Mouse (Mus musculus) embryonic facial prominence, embryonic 14.5 days (tissue): ENCODE results near the gene Gm13290. TPM values are rescaled to one million over a fixed set of nuclear protein-coding genes. Genes with fewer than 3 reads are reported as not detected.
"Not testable (repeated sequence)": the region's sequence is repeated elsewhere in the genome, so short reads cannot be mapped to it uniquely, and the experiment has no call there.

Experiments
- ATAC-seq: fragments of 200-750 bp; cut with Nextera tagmentation; 2 replicates; pipeline ENCODE4 v1.8.0; 2017; ENCODE audit warnings: low read depth, moderate number of reproducible peaks, moderate TSS enrichment
- DNase-seq: peaks from one replicate; pipeline ENCODE4 v3.0.0-alpha.2; 2015; ENCODE audit warnings: low spot score
- H3K27ac ChIP-seq: fragments of 300-500 bp; sonication (generic); replicated peaks from 2 replicates; pipeline ENCODE4 v1.5.1; 2014; ENCODE audit warnings: low read depth, mild to moderate bottlenecking, low read length, moderate library complexity
- H3K27me3 ChIP-seq: fragments of 300-500 bp; sonication (generic); replicated peaks from 2 replicates; pipeline ENCODE4 v1.6.1; 2014; ENCODE audit warnings: low read length; ENCODE audit not compliant: control insufficient read depth, insufficient read depth
- H3K36me3 ChIP-seq: fragments of 300-500 bp; sonication (generic); 2 replicates; pipeline ENCODE4 v1.6.1; 2014; ENCODE audit warnings: low read length, mixed read lengths; ENCODE audit not compliant: control insufficient read depth, insufficient read depth
- H3K4me1 ChIP-seq: fragments of 300-500 bp; sonication (generic); 2 replicates; pipeline ENCODE4 v1.6.1; 2014; ENCODE audit warnings: antibody characterized with exemption, low read length; ENCODE audit not compliant: control insufficient read depth, insufficient read depth
- H3K4me2 ChIP-seq: fragments of 300-500 bp; sonication (generic); 2 replicates; pipeline ENCODE4 v1.6.1; 2014; ENCODE audit warnings: low read depth, mild to moderate bottlenecking, low read length, moderate library complexity, mixed read lengths
- H3K4me3 ChIP-seq: fragments of 300-500 bp; sonication (generic); 2 replicates; pipeline ENCODE4 v1.5.1; 2014; ENCODE audit warnings: low read depth, mild to moderate bottlenecking, low read length
- H3K9ac ChIP-seq: fragments of 300-500 bp; sonication (generic); 2 replicates; pipeline ENCODE4 v1.6.1; 2014; ENCODE audit warnings: low read depth, mild to moderate bottlenecking, low read length, moderate library complexity, mixed read lengths
- H3K9me3 ChIP-seq: fragments of 300-500 bp; sonication (generic); 2 replicates; pipeline ENCODE4 v1.6.1; 2016; ENCODE audit warnings: low read length; ENCODE audit not compliant: control insufficient read depth
- WGBS: fragments of 180-500 bp; shearing (Covaris S2); extraction: QIAGEN DNeasy Blood & Tissue Kit; methylation state at CpG from one replicate; pipeline ENCODE4 v1.1.7; 2014; 5-methylcytosine and 5-hydroxymethylcytosine counted together
- polyA plus RNA-seq: library from polyadenylated mRNA; unstranded; fragments of >200 nt; fragmentation: Nextera tagmentation; extraction: Ambion mirVana; gene quantifications from 2 replicates; pipeline ENCODE4 v1.2.1, GENCODE M21; 2014

Gm13290 gene
- polyA plus RNA-seq, 1 experiment from 2014 or later, result not detected

- H3K36me3 ChIP-seq, H3K9me3 ChIP-seq, ATAC-seq, H3K27me3 ChIP-seq, H3K4me2 ChIP-seq, H3K27ac ChIP-seq, H3K4me1 ChIP-seq, H3K9ac ChIP-seq, DNase-seq, H3K4me3 ChIP-seq: not testable (repeated sequence)
- WGBS, result no CpG with 5 or more reads among the region's 52 CpGs
Observed at GRCm38 (mm10) chr4:88793936-88794675, 20.5 kb downstream of the Gm13290 start, which contains the start of gene Gm13275. TSS of gene Gm13275 (plus strand) at chr4:88794487.

GRCm38 (mm10) chr4:88797097-88797496 lies 23.5 kb downstream of the Gm13290 start, which contains the start of gene Gm13279:
TSS of gene Gm13279 (plus strand) at chr4:88797397.
- not testable (repeated sequence) for ATAC-seq, H3K27me3 ChIP-seq, H3K9me3 ChIP-seq, H3K4me3 ChIP-seq, H3K4me2 ChIP-seq, H3K27ac ChIP-seq, H3K4me1 ChIP-seq, H3K9ac ChIP-seq, H3K36me3 ChIP-seq, DNase-seq
- no CpG with 5 or more reads among the region's 28 CpGs for WGBS

DNA sequence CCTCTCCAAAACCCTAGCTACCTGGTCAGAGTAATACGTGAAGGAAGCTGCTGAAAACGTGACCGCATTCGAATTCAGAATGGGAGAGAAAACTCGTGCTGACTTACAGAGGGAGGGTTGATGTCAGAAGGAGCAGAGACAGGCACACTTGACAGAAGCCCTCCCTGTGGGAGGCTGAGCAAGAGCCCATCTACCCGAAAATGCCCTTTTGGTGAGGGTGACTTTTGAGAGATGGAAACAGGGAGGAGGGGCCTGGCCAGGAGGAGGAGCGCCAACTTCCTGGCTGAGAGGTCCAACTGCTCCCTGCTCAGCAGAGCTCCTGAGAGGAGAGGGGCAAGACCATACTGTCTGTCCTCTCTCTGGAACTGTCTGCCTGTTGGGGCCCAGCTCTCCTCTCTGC lies 25.7 kb downstream of the Gm13290 start, which contains the start of gene Gm13285:
TSS of gene Gm13285 (plus strand) at position 301 of the 400 bp plus-strand sequence.
- H3K27ac ChIP-seq, H3K9me3 ChIP-seq, ATAC-seq, H3K9ac ChIP-seq, DNase-seq, H3K4me3 ChIP-seq, H3K4me1 ChIP-seq, H3K4me2 ChIP-seq, H3K27me3 ChIP-seq, H3K36me3 ChIP-seq: not testable (repeated sequence)
- WGBS, result 0% methylated on average over 2 of the region's 7 CpGs

DNA sequence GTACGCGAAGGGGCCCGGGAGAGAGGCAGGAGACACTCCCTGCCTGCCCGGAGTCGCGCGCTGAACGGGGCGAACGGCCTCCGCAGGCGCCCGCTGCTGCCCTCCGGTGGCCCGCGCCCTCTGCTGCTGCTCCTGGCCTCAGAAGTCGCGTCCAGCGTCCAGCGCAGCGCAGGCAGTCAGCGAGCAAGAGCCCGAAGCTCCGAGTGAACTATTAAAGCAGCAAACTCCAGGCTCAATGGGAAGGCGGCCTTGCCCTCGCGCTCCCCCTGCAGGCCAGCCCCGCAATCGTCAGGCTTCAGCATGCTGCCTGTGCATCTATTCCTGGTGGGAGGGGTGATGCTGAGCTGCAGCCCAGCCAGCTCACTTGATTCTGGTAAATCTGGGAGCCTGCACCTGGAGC lies 29.3 kb downstream of the Gm13290 start, which contains the start of gene Gm13287:
TSS of gene Gm13287 (plus strand) at position 301 of the 400 bp plus-strand sequence.
- H3K27me3 ChIP-seq, DNase-seq, H3K4me2 ChIP-seq, ATAC-seq, H3K9ac ChIP-seq, H3K27ac ChIP-seq, H3K9me3 ChIP-seq, H3K36me3 ChIP-seq, H3K4me1 ChIP-seq, H3K4me3 ChIP-seq: not testable (repeated sequence)
- WGBS, result no CpG with 5 or more reads among the region's 29 CpGs

DNA sequence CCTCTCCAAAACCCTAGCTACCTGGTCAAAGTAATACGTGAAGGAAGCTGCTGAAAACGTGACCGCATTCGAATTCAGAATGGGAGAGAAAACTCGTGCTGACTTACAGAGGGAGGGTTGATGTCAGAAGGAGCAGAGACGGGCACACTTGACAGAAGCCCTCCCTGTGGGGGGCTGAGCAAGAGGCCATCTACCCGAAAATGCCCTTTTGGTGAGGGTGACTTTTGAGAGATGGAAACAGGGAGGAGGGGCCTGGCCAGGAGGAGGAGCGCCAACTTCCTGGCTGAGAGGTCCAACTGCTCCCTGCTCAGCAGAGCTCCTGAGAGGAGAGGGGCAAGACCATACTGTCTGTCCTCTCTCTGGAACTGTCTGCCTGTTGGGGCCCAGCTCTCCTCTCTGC lies 31.6 kb downstream of the Gm13290 start, which contains the start of gene Gm13288:
TSS of gene Gm13288 (plus strand) at position 301 of the 400 bp plus-strand sequence.
- DNase-seq, H3K4me1 ChIP-seq, H3K27ac ChIP-seq, H3K36me3 ChIP-seq, H3K9ac ChIP-seq, H3K9me3 ChIP-seq, H3K27me3 ChIP-seq, ATAC-seq: not testable (repeated sequence)
- peak within 1 kb of the TSS; percentile 32; the same call in 1 of the 2 replicates for H3K4me2 ChIP-seq
- peak within 1 kb of the TSS; percentile 20; the same call in 1 of the 2 replicates for H3K4me3 ChIP-seq
- no CpG with 5 or more reads among the region's 8 CpGs for WGBS

GRCm38 (mm10) chr4:88805761-88806160 lies 32.1 kb downstream of the Gm13290 start:
- not testable (repeated sequence) for ATAC-seq, H3K9ac ChIP-seq, DNase-seq, H3K27me3 ChIP-seq, H3K9me3 ChIP-seq, H3K36me3 ChIP-seq, H3K27ac ChIP-seq, H3K4me1 ChIP-seq
- H3K4me2 ChIP-seq, result peak overlapping the region; percentile 32; the same call in 1 of the 2 replicates
- no CpG with 5 or more reads among the region's 34 CpGs for WGBS
- peak overlapping the region; percentile 20; the same call in 1 of the 2 replicates for H3K4me3 ChIP-seq

DNA sequence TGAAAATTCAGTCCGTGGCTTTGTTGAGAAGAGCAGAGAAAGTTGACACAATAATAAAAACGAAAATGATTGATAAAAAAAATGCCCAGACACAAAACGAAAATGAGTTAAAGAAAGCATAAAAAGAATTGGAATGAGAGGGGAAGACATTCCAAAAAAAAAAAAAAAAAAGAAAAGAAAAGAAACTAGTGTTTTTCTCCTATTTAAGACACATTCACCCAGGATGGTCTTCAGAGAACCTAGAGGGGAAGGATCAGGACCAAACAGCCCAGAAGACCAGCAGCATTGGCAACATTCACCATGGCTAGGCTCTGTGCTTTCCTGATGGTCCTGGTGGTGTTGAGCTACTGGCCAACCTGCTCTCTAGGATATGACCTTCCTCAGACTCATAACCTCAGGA lies 42.3 kb downstream of the Gm13290 start, which contains the start of gene Ifna7:
TSS of gene Ifna7 (plus strand) at position 301 of the 400 bp plus-strand sequence.
- 59% methylated on average over 3 of the region's 3 CpGs for WGBS
- no peak within 1 kb of the TSS for H3K27ac ChIP-seq
- H3K4me1 ChIP-seq, result no peaks in the 10 kb centered on the region
- ATAC-seq, result no peak
- no peak within 1 kb of the TSS for H3K4me2 ChIP-seq
- H3K9me3 ChIP-seq, result no peaks in the 10 kb centered on the region
- no peak for DNase-seq
- H3K9ac ChIP-seq, result no peak within 1 kb of the TSS
- H3K4me3 ChIP-seq, result no peak within 1 kb of the TSS
- no peaks in the 10 kb centered on the region for H3K27me3 ChIP-seq
- H3K36me3 ChIP-seq, result no peaks in the 10 kb centered on the region

DNA sequence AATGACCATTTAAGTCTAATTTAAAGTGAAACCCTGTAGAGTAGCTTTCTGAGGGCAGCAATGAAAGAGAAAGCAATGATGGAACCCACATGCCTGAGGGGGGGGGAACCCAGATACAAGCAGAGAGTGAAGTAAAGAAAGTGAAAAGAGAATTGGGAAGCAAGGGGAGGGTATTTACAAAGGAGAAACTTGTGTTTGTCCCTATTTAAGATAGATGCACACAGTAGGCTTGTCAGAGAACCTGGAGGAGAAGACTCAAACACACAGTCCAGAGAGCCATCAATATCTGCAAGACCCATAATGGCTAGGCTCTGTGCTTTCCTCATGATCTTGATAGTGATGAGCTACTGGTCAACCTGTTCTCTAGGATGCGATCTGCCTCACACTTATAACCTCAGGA lies 46.0 kb downstream of the Gm13290 start, which contains the start of gene Ifna11:
TSS of gene Ifna11 (plus strand) at position 301 of the 400 bp plus-strand sequence.
- Histone ChIP-seq H3K9me3 (no peaks in the 10 kb centered on the region), H3K4me2 (no peak within 1 kb of the TSS), H3K9ac (no peak within 1 kb of the TSS), H3K27me3 (no peaks in the 10 kb centered on the region), H3K4me3 (no peak within 1 kb of the TSS), H3K4me1 (no peaks in the 10 kb centered on the region), H3K36me3 (no peaks in the 10 kb centered on the region), H3K27ac (no peak within 1 kb of the TSS)
- 71% methylated on average over 1 of the region's 1 CpGs for WGBS
- DNase-seq (no peak), ATAC-seq (no peak)
